Mouse (Mus musculus) yolk sac, embryonic 10.5 days (tissue): Measurements from ENCODE around the gene Coa5.
A peak's percentile ranks its signal among the peaks of the same experiment; 100 is the strongest.

Experiments
- DNase-seq: peaks from one replicate; pipeline ENCODE4 v3.0.0-alpha.2; 2017; ENCODE audit warnings: low spot score

Gene Coa5

DNA sequence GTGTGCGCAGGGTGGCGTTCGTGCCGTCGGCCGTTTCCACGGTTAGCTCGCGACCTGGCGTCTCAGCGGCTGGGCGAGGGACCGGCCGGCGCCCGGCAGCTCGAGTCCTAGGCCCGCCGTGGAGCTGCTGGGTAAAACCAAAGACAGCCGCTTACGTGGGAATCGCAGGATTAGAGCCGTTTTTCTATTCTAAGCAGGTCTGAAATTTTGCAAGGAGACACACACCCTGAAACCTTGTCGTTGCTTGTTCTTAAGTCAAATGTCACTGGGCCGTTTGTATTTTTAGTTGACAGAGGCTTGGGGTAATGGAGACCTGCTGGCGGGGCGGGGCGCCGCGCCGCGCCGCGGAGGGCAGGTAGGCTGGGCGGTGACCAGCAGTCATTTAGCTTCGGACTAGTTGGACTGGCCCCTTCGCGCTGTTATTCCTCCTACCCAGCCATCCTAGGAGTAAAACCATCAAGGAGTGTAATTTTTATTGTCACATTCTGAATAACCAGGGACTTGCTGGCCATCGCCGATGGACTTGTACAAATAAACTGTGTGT is 466 bp upstream of the Coa5 start:
- DNase-seq: no peak

DNA sequence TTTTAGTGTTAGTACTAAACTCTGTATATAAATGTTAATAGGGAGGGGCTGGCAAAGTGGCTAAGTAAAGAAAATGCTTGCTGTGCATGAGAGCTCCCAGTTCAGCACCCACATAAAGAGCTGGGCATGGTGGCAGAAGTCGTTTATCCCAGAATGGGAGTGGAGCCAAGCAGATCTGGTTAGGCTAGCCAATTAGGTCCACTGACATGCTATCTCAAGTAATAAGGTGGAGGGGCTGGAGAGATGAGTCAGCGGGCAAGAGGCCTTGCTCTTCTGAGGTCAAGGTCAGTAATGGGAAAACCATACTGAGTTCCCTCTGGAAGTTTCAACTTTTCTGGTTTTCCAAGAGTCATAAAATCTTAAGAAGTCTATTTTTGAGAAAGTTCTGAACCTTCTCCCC is 992 bp downstream of the Coa5 start:
- DNase-seq: no peak

DNA sequence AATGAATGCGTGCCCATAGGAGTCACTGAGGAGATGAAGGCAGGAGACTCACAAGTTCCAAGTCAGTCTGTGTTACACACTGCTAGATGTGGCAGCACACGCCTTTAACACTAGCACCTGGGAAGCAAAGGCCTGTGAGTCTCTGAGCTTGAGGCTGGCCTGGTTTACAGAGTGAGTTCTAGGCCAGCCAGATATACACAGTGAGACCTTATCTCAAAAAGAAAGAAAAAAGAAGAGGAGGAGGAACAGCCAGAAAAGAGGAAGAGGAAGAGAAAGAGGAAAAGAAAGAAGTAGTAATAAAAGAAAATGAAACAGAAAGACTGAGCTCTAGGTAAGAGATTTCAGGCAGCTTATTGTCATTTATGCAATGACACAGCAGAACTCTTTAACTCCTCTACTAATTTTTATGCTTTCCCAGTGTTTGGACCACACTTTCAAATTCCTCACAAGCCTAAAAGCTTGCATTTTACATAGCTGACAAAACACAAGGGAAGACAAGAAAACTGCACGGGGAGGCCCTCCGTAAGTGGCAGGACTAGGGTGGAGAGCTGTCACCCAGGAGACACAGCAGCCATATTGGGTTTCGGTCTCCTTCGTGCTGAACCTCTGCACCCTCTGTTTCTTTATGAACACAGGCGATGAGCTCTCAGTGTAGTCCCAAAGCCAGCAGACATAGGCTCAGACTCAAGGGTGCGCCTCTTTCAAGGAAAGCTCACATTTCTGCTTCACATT is 2.6 kb downstream of the Coa5 start:
- no peak for DNase-seq

DNA sequence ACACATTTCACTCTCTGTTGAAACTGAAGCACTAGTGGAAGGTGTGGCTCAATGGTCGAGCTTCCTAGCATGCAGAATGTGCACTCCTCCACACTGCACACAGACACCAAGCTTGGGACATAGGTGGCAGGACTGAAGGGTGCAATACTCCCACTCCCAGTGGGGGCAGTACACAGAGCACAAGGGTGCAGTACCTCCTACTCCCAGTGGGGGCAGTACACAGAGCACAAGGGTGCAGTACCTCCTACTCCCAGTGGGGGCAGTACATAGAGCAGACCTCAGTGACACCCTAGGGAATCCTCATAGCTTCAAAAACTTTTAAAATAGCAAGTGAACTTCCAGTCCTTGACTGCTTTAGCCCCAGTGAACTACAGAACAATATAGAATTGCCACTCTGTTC is 10.5 kb downstream of the Coa5 start:
- no peak for DNase-seq

DNA sequence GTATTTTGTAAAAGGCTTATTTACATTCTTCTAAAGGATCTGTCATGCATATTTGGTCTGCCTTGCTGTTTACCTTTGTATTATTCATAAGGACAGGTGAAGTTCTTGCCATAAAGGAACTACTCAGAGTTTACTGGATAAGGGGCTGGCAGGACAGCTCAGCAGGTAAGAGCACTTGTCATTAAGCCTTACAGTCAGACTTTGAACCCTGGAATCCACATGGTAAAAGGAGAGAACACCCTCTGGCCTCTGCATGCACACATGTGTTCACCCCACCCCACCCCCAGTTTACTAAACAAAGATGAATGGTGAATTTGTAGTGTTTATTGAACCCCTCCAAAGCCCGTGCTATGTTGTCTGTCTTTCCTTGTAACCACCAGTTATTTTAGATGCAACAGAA is 14.5 kb downstream of the Coa5 start:
- DNase-seq: no peak

DNA sequence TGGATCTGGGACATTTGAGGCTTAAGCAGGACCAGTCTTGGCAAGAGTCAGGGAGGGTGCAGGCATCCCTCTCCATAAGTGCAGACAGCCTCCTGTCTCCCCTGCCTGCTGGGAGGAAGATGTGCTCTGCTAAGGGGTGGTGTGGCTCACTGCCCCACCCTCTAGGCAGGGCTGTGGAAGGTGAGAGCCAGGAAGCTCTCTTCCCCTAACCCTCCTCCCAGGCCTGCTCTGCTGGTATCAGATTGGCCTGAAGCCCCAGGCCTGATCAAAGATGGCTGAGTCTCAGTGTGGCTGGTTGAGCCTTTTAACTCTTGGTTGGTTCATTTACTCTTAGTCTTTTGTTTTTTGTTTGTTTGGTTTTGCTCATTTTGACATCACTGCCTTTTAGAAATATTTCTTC is 20.3 kb downstream of the Coa5 start:
- DNase-seq: no peak

DNA sequence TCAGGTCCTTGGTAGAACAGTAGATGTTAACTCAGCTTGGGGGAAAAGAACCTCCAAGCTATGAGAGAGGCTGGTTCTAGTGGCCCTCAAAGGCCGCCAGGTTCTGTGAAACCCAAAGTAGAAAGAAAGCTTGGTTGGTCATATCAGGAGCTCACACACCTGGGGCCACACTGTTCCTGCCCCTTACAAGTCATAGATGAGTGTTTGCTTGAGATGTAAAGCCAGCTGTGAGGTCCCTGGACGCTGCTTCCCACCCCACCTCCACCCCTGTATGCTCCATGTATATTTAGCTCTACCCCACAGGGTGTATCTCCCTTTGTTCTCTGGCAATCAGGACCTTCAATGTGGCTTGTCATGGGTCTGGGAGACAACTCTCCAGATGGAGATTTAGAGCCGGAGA is 21.2 kb downstream of the Coa5 start:
- DNase-seq: no peak

DNA sequence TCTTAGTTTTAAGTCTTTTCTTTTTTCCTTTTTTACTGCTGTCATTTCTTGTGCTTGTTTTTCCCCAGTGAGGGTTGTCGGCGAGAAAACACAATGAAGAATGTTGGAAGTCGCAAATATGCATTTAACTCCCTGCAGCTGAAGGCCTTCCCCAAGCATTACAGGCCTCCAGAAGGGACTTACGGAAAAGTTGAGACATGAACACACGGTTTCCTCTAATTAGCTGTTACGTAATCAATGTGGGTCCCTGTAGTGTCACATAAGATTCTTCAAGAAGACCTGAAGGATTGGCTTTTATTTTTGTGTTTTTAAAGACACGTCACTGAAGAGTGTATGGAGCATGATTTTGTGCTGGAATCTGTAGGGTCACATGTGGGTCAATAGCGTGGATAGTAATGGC is 21.8 kb downstream of the Coa5 start:
- no peak for DNase-seq

DNA sequence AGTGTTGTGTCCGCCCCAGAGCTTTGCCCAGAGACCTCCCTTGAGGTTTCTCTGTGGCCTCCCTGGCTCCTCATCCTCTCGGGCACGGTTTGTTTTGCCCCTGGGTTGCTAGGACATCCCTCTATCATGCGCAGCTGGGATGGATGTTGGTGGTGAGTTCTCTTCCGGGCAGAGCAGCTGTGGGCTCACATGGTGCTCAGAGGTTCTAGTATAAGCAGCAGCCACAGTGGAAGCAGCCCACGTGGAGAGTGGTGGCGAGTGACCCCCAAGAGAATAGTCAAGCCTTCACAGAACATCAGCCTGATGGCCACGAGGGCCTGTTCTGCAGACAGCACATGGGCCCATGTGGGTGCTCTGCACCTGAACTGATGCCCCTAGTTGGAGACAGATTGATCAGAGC is 22.7 kb downstream of the Coa5 start:
- DNase-seq: no peak

DNA sequence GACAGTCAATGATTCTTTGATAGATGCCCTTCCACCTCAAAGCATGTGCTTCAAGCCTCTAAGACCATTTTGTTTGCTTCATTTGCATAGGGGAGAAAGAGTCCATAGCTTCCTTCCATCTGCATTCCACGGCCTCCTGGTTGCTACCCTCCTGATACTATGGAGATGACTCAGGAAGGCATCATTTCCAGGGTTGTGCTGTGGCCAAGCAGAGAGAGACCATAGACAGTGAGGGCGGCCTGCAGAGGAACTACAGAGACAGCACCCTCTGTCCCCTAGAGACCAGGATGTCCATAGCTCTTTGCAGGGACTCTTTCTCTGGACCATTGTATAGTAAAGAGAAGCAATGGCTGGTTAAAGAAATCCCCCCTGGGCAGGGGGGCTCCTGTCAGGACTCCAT is 24.8 kb downstream of the Coa5 start:
- DNase-seq: no peak

DNA sequence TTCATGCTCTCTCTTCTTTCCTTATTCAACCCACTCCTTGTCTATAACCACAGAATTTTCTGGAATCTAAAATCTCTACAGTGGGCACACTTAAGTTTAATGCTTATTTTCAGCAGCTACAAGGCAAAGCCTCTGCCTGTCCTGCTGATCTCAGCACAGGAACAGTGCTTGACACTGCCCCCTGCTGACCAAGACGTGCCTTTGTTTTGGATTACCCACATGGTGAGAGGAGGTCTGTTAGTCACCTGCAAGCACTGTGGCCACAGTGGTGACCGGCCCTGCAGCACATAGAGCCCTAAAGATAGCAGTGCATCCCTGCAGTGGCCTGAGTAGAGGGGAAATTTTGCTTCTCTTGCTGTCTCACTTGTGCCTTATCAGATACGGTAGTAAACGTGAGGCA is 28.2 kb downstream of the Coa5 start:
- DNase-seq: peak; percentile 29

DNA sequence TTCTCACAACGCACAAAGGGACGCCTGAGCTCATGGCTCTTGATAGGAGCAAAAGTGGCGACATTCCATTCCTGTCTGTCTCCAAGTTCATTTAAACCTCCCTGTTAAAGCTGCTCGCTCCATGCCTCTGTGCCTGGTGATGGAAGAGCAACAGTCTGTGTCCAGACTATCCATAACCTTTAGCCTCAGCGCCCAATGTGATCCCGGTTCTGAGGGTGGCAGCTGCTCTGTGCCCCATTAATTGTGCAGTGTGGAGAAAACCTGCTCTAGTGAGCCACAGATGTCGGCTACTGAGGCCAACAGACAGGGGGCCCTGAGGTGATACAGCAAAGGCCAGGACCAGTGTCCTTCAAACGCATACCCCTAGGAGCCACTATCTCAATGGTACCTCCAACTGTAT is 30.2 kb downstream of the Coa5 start:
- no peak for DNase-seq

DNA sequence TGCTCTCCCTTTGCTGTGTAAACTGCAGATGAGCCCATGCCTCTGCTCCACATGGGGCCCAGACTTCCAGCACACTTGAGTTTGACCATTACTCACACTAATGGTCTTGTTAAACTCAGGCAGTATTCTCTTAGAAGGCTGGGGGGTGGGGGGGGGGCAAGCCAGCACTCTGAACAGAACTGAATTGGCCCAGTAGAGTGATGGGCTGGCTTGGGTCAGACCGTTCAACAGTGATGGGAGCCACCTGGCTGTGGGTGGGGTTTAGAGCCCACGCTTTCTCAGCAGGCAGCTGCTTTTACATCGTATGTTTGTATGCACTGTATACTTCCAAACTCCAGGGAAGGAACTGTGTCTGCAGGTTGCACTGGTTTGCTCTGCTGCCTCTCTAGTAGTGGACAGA is 30.9 kb downstream of the Coa5 start:
- DNase-seq: no peak

DNA sequence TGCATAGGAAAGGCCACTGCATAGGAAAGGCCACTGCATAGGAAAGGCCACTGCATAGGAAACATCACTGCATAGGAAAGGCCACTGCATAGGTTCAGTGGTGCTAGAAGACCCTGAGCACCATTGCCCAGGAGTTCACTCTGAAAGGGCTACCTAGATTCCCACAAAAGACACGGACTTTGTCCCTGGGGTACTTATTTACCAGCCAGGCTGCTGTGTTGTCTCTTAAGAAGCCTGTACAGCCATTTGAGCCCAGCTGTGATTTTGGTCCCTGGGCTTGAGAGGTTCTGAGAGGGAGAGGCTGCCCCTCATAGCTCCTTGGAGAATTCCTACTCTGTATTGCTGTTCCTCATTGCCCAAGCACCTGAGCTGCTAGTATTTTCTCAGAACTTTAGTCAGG is 33.4 kb downstream of the Coa5 start:
- no peak for DNase-seq

DNA sequence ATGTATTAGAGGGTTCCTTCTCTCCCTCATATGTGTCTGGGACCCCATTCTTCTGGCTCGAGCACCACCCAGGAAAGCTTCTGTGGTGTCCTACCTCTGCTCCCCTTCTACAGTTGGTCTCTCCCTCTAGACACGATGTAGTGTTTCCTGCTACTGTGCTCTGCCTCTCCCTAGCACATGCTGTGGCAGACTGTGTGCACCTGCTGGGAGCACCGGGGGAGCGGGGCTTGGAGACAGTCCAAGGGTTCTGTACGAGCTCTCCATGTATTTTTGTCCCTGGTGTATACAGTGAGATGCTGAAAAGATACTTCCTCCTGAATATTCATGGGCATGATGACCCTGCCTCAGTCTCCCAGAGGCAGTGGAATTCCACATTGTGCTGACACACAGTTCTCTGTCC is 36.7 kb downstream of the Coa5 start:
- no peak for DNase-seq

DNA sequence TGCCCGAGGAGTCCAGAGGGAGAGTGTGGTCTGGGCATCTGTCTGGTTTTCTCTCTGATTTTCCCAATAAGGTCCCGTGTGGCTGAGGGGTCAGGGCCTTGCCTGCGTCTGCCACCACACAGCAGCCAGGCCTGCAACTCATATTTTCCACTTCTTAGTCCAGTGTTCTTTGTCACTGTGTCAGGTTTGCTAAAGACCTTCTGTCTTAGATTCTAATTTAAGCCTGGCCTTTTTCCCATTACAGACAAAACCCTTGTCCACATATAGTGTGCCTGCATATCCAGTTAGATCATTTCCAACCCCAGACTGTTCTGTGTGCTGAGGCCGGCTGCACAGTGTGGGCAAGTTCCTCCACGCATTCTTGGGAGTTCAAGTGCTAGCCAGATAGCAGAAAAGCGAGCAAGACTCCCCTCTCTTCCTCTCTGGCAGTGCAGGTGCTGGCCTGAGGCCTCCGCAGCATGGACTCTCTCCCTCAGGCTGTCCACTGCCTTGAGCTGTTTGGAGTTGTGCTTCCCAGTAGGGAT is 43.4 kb downstream of the Coa5 start:
- no peak for DNase-seq

DNA sequence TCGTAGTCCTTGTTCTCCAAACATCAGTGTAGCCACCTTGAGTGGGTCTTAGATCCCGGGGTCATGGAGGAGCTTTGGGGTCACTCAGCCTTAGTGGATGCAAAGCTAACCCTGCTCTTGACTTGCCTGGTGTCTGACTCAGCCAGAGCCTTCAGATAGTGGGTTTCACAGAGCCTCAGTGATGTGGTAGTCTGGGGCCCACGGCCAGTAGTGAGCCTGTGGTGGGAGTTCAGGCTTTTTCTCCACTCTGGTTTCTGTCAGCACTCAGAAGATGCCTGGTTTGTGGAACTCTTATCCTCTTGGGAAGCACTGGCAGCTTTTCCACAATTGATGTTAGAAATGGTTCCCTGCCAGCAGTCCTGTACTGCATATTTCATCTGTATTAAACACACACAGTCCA is 45.6 kb downstream of the Coa5 start:
- DNase-seq: no peak

DNA sequence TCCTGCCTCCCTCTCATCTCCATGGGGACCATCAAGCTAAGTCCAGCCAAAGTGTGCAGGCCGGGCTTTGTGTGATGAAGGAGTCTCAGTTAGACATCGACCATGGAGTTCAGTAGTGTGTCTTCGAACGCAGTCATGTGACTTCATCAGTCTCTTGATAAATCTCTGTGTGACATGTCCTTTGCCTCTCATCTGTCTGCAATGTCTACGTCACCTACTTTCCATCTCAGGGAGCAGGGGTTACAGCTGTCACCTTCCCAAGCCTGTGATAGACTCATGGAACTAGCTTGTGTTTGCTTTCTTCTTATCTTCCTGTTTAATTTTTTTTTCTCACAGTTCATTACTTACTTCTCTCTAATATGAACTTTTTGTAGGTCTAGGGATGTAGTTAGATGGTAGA is 49.0 kb downstream of the Coa5 start:
- DNase-seq: no peak

DNA sequence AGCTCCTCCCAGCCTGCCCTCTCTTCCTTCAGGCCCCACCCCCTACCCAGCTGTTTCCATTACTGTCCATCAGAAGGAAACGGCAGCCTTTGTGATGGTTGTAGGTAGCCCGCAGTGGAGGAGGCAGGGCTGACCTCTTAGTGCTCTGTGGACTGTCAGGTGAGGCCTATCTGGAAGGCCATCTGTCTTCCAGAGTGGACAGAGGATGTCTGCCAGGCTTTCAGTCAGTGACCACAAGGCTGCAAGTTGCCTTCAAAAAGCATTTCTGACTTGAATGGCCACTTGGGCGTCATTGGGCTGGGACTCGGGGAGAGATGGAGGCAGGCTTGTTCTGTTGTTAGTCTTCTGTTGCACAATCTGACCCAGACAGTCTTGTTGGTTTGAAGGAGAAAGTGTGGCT is 50.4 kb downstream of the Coa5 start:
- no peak for DNase-seq

DNA sequence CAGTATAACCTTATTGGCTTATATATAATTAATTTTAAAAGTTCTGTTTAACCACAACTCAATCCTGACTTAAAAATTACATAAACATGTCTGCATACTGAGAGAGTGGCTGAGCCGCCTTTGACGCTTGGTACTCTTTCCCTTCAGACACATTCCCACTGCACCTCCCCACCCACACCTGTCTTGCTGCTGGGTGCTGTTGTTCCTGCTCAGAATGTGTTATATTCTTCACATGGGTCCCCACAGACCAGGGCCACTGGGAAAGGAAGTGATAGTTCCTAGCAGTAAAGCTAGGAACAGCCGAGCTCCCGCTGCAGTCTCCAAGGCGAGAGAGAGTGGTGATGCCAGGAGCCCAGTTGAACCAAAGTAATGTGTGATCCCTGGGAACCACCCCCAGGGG is 51.8 kb downstream of the Coa5 start:
- DNase-seq: no peak

DNA sequence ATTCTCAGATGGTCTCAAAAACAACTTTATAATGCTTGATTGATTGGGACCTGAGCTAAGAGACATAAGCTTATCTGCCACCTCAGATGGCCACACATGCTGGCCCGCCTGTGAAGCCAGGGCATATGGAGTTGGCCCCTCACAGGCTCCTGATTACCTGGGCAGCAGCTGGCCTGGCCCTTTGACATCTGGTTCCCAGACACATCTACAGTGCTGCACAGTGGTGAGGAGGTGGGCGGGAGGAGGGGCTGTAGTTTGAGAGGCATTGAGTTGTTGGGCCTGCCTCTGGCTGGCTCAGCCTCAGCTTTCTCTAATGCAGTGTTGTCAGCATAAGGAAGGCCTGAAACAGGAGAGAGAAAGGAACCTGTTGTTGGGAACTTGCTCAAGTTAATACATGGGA is 53.2 kb downstream of the Coa5 start:
- DNase-seq: no peak

DNA sequence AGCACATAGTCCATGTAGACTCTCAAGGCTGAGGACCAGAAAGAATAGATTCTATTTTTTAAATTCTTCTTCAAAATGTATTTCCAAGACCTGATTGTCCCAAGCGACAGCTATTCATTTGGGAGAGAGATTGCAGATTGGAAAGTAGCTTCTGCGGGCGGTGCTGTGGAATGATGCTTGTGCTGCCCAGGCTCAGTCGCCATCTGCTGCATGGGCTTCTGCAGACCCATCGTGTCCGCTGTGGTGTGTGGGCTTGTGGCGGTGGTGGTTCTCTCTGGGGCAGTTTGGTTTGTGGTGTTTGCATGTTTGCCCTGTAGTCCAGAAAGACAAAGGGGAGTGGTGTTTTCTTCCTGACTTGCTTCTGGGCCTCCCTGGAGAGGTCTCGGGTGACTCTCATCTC is 53.7 kb downstream of the Coa5 start:
- no peak for DNase-seq

DNA sequence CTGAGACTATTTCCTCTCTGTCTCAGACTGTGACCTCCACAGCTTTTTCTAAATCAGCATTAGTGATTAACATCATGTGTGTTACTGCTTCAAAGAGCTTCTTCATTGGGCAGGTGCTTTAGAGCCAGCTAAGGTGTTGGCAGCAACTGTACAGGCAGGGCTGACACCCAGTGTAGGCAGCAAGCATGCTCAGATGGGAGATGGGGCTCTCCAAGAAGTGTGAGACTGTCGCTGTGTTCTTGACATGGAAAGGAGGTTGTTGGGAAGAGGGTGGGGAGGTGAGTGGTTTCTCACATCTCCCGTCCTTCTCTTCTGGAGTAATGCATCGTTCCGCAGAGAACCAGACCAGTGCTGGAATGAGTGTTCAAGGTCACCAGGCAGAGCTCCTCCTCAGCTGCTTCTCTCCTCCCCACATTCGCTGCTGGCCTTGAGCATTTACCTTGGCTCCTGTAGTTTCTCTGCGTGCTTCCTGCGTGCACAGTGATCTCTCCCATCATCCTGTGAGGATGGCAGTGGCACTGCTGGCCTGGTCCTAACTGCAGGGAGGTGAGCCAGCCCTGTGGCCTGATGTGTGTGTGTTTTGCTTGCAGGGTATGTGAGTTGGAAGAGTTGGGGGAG is 61.0 kb downstream of the Coa5 start:
- no peak for DNase-seq

DNA sequence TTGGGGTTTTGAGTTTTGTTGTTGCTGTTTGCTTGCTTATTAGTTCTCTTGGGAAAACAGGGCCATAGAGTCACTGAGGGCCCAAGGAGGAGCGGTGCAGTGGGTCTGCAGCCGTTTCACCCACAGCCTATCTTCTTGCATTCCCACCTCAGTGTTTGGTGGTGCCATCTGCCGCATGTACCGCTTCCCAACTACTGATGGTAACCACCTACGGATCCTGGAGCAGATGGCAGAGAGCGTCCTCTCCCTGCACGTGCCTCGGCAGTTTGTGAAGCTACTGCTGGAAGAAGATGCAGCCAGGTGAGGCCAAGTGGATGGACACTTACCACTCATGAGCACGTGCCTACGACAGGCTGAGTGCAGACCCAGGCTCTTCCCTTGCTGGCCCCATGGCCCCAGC is 61.8 kb downstream of the Coa5 start:
- DNase-seq: no peak
